12 mouse cellular contexts compared by ENCODE assay signal in the genomic region with DNA sequence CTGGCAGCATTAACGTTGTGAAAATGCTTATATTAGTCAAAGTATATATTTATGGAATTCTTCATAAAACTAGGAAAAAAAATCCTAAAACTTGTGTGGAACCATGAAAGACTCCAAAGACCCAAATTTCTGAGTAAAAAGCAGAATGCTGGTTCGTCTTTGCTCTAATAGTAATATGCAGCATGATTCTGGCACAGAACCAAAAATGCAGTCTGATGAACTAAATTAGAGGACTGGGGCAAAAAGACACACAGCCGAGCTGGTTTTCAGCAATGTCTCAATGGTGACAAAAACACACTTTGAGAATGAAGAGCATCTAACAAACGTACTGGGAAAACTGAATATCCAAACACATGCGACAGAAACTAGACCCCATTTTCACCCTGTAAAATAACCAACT.
"Had no signal": no experiment of that assay in that cellular context is flagged by ENCODE, and none has a peak within 500 bp of the region (broad histone marks: within the 10 kb centered on the region; RNA-seq: fewer than 3 reads in every experiment).

No protein-coding gene starts in this region.

- H3K27ac ChIP-seq: kidney, embryonic 15.5 days; left cerebral cortex, adult 2 months; limb, embryonic 12.5 days; liver, embryonic 13.5 days had no signal

- H3K4me1 ChIP-seq: kidney, embryonic 15.5 days; limb, embryonic 12.5 days; liver, embryonic 13.5 days had no signal

- H3K9me3 ChIP-seq: kidney, embryonic 15.5 days; limb, embryonic 12.5 days; liver, embryonic 13.5 days had no signal

- H3K27me3 ChIP-seq: kidney, embryonic 15.5 days; limb, embryonic 12.5 days; liver, embryonic 13.5 days had no signal

- ATAC-seq: liver, postnatal 0 days; midbrain, embryonic 16.5 days had no signal

- H3K9ac ChIP-seq: kidney, embryonic 15.5 days; limb, embryonic 12.5 days; liver, embryonic 13.5 days; liver, postnatal 0 days had no signal

- H3K4me3 ChIP-seq: kidney, embryonic 15.5 days; left cerebral cortex, adult 2 months; limb, embryonic 12.5 days; liver, embryonic 13.5 days had no signal

- DNase-seq: kidney, adult 2 months; kidney, postnatal 14 days; liver; liver, embryonic 13.5 days; liver, postnatal 0 days; lung, postnatal 36 days; thymus, adult 18-20 months; thymus, postnatal 14 days had no signal

- H3K36me3 ChIP-seq: kidney, embryonic 15.5 days; limb, embryonic 12.5 days; liver, embryonic 13.5 days had no signal

- H3K4me2 ChIP-seq: kidney, embryonic 15.5 days; limb, embryonic 12.5 days; liver, embryonic 13.5 days had no signal
